Mouse (Mus musculus) testis, adult 2 months (tissue): ENCODE measurements around the gene Gnb1. TPM values are rescaled to one million over a fixed set of nuclear protein-coding genes. Genes with fewer than 3 reads are reported as not detected.

Experiments used
- H3K27ac ChIP-seq: fragments of 200-500 bp; 2 replicates; pipeline ENCODE4 v1.5.1; 2012; ENCODE audit warnings: low read depth, low read length; ENCODE audit not compliant: control insufficient read depth, insufficient read depth
- H3K27me3 ChIP-seq: fragments of 200-500 bp; 2 replicates; pipeline ENCODE4 v1.6.1; 2012; ENCODE audit warnings: mild to moderate bottlenecking, low read length, moderate library complexity; ENCODE audit not compliant: control insufficient read depth, insufficient read depth
- H3K36me3 ChIP-seq: fragments of 200-500 bp; 2 replicates; pipeline ENCODE4 v1.6.1; 2012; ENCODE audit warnings: mild to moderate bottlenecking, low read length; ENCODE audit not compliant: control insufficient read depth, insufficient read depth
- H3K4me1 ChIP-seq: fragments of 200-500 bp; 2 replicates; pipeline ENCODE4 v1.6.1; 2012; ENCODE audit warnings: low read length; ENCODE audit not compliant: control insufficient read depth, insufficient read depth
- H3K4me3 ChIP-seq: fragments of 200-500 bp; 2 replicates; pipeline ENCODE4 v1.5.1; 2012; ENCODE audit warnings: low read depth, mild to moderate bottlenecking, low read length, moderate library complexity, mixed read lengths; ENCODE audit not compliant: control insufficient read depth
- CTCF ChIP-seq: fragments of 200-500 bp; IDR thresholded peaks from 2 replicates; pipeline ENCODE4 v1.5.1; 2012; ENCODE audit warnings: low read depth, mild to moderate bottlenecking, inconsistent platforms, low read length, moderate library complexity; ENCODE audit not compliant: control insufficient read depth, insufficient read depth, insufficient replicate concordance
- POLR2A ChIP-seq: fragments of 200-500 bp; IDR thresholded peaks from 2 replicates; pipeline ENCODE4 v1.6.1; 2012; ENCODE audit warnings: low read depth, mild to moderate bottlenecking, inconsistent platforms, low read length, moderate library complexity; ENCODE audit not compliant: control insufficient read depth
- polyA plus RNA-seq: library from polyadenylated mRNA; depleted of rRNA; stranded (reverse); fragments of >200 nt; gene quantifications from 2 replicates; pipeline ENCODE4 v1.2.3, GENCODE M21; 2012

The Gnb1 gene
- polyA plus RNA-seq, 1 experiment, result 422 TPM

DNA sequence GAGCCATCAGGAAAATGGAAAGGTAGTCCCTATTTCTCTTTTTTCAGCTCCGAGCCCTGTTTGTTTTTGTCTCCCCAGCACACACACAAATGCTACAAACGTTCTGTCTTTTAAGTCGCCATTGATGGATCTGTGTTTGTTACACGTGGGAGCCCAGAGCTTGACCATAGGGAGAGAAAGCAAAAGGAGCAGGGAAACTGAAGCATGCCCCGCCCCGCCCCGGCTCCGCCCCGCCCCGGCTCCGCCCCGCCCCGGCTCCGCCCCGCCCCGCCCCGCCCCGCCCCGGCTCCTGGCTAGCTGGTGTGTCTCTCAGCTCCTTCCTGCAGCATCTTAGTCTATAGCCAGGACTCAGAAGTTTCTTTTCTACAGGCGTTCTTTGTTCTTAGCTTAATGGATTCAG, 107.4 kb downstream of the Gnb1 start:
- H3K4me3 ChIP-seq, result peak overlapping the region; percentile 14; the same call in 1 of the 2 replicates
- no peaks in the 10 kb centered on the region for H3K27me3 ChIP-seq

DNA sequence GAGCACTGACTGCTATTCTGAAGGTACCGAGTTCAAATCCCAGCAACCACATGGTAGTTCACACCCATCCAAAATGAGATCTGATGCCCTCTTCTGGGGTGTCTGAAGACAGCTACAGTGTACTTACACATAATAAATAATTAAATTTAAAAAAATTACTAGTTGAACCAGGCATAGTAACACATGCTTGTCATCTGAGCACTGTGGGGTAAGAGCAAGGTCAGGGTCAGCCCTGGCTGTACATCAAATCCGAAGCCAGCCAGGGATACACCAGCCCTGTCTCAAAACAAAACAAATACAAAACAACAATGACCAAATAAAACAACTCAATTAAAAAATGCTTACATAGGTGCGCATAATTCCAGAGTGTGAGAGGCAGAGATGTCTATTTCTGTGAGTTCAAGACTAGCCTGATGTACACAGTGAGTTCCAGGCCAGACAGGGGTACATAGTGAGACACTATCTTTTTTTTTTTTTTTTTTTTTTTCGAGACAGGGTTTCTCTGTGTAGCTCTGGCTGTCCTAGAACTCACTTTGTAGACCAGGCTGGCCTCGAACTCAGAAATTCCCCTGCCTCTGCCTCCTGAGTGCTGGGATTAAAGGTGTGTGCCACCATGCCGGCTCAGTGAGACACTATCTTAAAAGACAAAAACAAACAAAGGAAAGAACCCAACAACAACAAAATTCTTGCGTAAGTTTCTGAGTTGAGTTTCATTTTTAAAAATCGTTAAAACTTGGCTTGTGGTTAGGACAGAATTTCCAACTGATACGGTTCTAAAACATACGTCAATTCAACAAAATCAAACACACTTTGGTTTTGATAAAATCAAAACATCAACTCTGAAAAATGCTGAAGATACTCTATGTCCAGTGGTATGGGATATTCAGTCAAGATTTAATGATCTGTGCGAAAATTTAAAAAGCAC, 109.0 kb downstream of the Gnb1 start:
- TF ChIP-seq CTCF (no peak), POLR2A (no peak)
- H3K27ac ChIP-seq, result peak overlapping the region; percentile 74
- no peaks in the 10 kb centered on the region for H3K27me3 ChIP-seq

More for the DNA sequence above, 107.4 kb downstream of the Gnb1 start:
- peaks cover 6% of the 10 kb centered on the region for H3K4me1 ChIP-seq
- no peak overlapping the region for H3K27ac ChIP-seq
- no peaks in the 10 kb centered on the region for H3K36me3 ChIP-seq
- TF ChIP-seq CTCF (no peak), POLR2A (no peak)

DNA sequence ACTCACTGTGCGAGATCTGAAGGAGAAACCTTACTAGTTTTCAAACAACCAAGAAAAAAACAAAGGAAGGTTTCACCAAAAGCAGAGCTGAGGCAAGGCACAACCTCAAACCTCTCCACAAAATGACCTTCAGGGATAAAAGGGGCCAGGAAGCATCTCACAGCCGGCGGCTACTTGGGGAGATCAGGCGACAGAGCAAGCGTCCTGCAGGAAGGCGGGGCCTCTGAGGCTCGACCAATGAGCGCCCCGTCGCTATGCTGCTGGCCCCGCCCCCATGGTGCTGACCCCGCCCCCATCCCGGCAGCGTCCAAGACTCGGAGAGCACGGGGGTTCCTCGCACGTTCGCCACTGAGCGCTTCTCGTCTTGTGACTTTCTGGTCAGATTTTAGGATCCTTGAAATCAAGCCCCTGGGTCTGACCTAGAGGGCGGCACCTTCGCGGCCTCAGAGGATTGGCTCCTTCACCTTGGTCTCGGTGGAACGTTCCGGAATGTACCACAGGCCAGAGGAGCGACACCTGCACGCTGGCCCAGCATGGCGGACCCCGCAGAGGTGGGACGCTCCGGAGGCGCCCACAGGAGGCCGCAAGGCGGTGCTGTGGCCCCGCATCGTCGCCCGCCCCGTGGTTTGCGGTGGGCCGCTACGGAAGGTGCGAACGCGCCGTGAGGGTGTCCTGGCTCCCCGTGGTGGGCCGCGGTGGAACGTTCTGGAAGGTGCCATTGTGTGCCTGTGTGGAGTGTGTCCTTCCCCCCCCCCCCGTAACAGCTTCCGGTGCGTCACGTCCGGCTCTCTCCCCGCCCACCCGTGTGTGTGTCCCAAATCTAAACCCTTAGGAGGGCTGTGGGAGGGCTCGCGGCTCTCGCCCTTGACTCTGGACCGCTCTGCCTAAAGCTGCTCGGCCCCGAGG, 110.2 kb downstream of the Gnb1 start, which contains the start of gene Slc35e2:
Slc35e2 (plus strand) TSS at position 326 of the 906 bp plus-strand sequence.
- no peak for TF ChIP-seq CTCF
- peak; percentile 74 for TF ChIP-seq POLR2A
- H3K27me3 ChIP-seq, result no peaks in the 10 kb centered on the region
- H3K4me1 ChIP-seq, result peaks cover 6% of the 10 kb centered on the region
- H3K36me3 ChIP-seq, result no peaks in the 10 kb centered on the region
- peak within 1 kb of the TSS; percentile 98 for H3K4me3 ChIP-seq
- H3K27ac ChIP-seq, result peak within 1 kb of the TSS; percentile 99

More for the DNA sequence above, 109.0 kb downstream of the Gnb1 start:
- peak overlapping the region; percentile 85; the same call in 1 of the 2 replicates for H3K4me3 ChIP-seq
- H3K4me1 ChIP-seq, result peaks cover 6% of the 10 kb centered on the region
- H3K36me3 ChIP-seq, result no peaks in the 10 kb centered on the region

DNA sequence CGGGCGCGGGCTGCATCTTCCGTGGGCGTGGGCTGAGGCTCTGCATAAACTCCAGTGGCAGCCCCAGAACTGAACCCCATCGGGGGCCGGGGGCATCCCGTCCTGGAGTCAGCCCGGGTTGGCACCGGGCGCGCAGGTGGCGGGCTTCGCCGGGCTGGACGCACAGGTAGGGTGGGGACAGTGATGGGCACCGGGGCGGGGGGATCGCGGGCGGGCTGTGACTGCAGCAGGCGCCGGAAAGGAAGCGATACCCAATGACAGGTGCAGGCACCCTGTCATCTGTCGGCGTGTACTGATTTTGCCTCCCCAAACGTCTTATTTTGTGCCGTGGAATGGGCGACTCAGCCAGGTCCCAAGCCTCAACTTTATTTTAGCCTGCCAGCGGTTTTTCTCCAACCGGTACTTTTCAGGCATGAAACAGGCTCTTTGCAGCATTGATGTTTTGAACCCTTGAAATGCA, 110.9 kb downstream of the Gnb1 start:
- peaks cover 6% of the 10 kb centered on the region for H3K4me1 ChIP-seq
- H3K36me3 ChIP-seq, result no peaks in the 10 kb centered on the region
- H3K4me3 ChIP-seq, result peak overlapping the region; percentile 98
- peak overlapping the region; percentile 80; the same call in 1 of the 2 replicates for H3K27ac ChIP-seq
- H3K27me3 ChIP-seq, result no peaks in the 10 kb centered on the region
- TF ChIP-seq CTCF (no peak), POLR2A (no peak)

DNA sequence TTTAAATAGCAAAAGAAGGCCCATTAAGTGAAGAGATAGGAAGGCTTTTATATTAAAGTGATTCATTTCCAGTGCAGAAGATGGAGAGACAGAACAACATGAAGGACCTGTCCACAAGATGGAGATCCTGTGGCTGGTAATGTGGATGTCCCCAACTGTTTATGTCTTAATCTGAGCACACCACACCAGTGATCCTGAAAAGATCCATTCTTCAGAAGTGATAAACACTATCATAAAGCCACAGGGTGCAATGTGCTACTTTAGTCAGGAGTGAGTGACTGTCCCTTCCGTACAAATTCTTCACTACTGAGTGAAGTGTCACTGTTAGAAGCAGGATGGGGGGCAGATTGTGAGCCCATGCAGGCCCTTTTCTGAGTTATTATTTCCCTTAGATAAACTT, 111.6 kb downstream of the Gnb1 start:
- H3K36me3 ChIP-seq, result no peaks in the 10 kb centered on the region
- no peak overlapping the region for H3K27ac ChIP-seq
- peaks cover 6% of the 10 kb centered on the region for H3K4me1 ChIP-seq
- no peak for TF ChIP-seq CTCF
- TF ChIP-seq POLR2A, result no peak
- no peaks in the 10 kb centered on the region for H3K27me3 ChIP-seq
- no peak overlapping the region for H3K4me3 ChIP-seq

DNA sequence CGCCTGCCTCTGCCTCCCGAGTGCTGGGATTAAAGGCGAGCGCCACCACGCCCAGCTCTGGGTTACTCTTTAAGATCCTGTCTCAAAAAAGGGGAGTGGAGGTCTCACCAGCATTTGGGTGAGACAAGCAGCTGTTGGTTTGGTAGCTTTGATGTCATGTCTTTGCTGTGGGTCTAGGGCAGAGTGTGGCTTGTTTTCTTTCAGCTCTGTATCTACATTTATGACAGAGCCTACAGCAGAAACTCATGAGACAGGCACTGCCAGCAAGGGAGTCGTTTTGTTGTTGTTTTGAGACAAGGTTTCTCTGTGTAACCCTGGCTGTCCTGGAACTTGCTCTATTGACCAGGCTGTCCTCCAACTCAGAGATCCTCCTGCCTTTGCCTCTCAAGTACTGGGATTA, 112.6 kb downstream of the Gnb1 start:
- H3K4me3 ChIP-seq, result no peak overlapping the region
- H3K4me1 ChIP-seq, result peaks cover 3% of the 10 kb centered on the region
- no peak overlapping the region for H3K27ac ChIP-seq
- H3K36me3 ChIP-seq, result no peaks in the 10 kb centered on the region
- TF ChIP-seq POLR2A, result no peak
- TF ChIP-seq CTCF, result no peak
- no peaks in the 10 kb centered on the region for H3K27me3 ChIP-seq

DNA sequence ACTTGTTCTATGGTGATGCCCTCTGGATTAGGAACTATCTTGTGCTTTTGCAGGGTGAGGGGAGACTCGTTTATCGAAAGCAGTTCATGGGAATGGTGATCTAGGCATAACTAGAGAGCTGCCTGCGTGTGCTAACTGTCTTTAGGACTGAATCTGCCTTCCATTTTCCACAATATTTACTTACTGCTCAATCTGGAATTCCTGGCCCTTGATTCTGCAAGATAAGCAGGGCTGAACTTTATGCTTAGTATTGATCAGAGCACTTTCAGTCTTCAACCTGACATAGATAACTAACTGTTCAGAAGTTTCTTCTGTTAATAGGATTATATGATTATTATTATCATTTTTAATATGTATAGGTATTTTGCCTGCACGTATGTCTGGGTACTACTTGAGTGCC, 114.0 kb downstream of the Gnb1 start:
- no peaks in the 10 kb centered on the region for H3K36me3 ChIP-seq
- TF ChIP-seq POLR2A, result no peak
- TF ChIP-seq CTCF, result no peak
- peaks cover 3% of the 10 kb centered on the region for H3K4me1 ChIP-seq
- H3K4me3 ChIP-seq, result no peak overlapping the region
- no peak overlapping the region for H3K27ac ChIP-seq
- H3K27me3 ChIP-seq, result no peaks in the 10 kb centered on the region
